Mouse (Mus musculus): ENCODE results near the gene Abi1. TPM values are rescaled to one million over a fixed set of nuclear protein-coding genes. Genes with fewer than 3 reads are reported as not detected.
"Not testable (repeated sequence)": the region's sequence is repeated elsewhere in the genome, so short reads cannot be mapped to it uniquely, and the experiment has no call there.

Abi1 gene
- total RNA-seq, 2 experiments from 2014 or later = 21.4 to 24.7 TPM

DNA sequence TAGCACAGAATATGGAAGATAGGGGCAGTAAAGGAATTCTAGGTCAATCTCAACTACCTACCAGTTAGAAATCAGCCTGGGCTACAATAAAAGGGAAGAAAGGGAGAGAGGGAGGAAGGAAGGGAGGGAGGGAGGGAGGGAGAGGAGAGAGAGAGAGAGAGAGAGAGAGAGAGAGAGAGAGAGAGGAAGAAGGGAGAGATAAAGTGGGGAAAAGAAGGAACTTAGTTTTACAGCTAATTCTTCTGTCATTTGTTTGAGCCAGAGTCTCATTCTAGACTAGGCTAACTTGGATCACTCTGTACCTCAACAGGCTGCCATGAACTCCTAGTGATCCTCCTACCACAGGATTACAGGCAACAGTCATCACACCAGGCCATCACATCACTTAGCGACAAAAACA lies 4.6 kb downstream of the Abi1 start:
- intact Hi-C loops (cut with DNase I) = loop anchor here (5.0 kb wide), 3 partner anchors 38 to 138 kb away; partner anchors contain the start of gene Pdss1
- no peak for DNase-seq

DNA sequence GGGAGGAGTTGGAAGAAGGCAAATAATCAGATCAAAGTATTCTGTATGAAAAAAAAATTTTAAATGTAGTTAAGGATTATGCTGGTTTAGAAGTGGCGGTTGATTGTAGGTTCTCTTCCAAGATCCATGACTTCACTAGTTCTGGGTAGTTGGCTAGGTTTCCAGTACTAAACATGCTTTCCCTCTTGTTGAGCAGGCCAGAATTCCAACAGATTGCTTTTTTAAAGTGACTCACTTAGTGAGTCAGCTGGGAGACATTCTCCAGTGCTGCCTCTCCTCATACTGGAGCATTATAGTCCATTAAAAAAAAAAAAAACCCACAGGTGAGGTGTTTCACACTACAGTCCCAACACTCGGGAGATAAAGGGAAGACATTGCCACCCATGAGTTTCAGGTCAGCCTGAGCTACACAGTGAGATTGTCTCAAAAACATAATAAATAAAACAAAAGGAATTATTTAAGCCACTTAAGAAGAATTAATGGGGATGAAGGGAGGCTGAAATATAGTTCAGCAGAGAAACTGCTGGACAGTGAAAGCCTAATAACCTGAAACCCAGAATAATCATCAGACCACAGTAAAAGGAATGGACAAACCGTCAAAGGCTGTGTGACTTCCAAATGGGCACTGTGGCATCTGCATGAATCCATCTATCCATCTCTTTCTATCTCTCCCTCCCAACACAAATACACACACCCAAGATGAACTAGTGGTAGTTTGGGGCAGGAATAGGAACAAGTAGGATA lies 5.2 kb downstream of the Abi1 start:
- no peak for DNase-seq
- intact Hi-C loops (cut with DNase I) = loop anchor here (5.0 kb wide), 3 partner anchors 38 to 138 kb away; partner anchors contain the start of gene Pdss1

DNA sequence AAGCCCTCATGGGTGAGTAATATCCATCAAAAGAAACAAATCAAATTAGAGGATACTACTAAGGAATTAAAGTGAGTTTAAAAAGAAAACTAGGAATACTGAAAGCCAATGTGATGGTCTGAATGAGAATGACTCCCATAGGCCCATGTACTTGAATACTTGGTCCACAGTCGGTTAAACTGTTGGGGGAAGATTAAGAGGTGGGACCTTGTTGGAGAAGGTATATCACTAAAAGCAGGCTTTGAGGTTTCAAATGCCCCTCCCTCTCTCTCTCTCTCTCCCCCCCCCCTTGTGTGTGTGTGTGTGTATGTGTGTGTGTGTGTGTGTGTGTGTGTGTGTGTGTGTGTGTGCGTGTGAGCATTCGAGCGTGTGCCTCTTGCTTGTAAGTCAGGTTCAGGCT lies 9.4 kb downstream of the Abi1 start:
- no peak for DNase-seq
- intact Hi-C loops (cut with DNase I) = no loop called here

DNA sequence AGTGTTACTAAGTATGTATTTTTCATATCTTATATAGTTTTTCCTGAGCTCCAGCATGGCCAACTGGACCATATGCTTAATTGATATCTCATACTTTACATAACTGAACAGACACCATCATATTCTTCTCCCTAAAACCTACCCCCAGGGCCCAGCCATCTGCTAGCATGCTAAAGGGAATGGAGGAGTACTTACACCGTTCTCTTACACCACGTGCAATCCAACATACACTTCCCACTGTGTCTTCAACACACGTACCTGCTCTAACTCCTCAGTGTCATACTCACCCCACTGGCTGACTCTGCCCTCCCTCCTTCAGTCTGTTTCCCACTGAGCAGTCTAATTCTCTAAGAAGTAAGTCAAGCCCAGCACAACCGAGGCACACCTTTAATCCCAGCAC lies 11.2 kb downstream of the Abi1 start:
- intact Hi-C loops (cut with DNase I) = no loop called here
- DNase-seq = no peak

DNA sequence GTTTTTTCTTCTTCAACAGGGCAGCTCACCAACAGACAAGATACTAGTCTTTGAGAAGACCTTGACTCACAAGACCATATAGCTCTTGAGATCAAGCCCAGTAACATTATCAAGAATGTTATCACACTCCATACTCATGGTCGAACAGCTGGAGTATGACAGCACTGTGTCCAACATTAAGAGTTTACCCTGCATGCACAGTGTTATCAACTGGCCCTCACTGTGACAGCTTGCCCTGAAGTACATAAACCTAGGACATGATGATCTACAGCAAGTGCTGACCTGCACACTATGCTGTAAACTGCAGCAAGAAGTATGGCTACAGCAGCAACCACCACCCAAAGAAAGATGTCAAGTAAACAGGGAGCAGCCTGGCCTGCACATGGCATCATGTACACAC lies 13.7 kb downstream of the Abi1 start:
- intact Hi-C loops (cut with DNase I) = no loop called here
- DNase-seq = no peak

DNA sequence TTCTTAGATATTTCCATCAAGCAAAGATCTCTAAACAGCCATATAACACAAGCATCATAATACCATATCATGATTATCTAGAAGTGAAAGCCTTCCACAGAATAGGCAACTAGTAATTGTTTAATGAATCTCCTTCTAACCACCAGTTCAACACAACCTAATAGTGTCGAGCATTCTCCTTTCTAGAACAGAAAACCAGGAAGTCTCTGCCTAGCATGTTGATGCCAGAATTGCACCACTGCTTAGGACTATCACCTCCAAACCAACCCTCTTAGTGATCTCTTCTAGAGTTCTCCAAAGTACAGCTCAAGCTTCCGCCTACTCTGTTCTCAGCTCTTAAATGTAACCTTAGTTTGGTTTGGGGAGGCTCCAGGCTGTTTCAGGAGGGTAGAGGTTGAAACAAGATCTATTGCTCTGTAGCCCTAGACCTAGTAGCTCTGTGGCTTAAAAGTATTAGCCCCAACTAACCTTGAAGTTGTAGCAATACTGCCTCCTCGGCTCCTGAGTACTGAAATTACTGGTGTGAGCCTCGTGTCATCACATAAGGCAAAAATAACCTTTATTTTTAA lies 16.2 kb downstream of the Abi1 start:
- no peak for DNase-seq
- intact Hi-C loops (cut with DNase I) = no loop called here

DNA sequence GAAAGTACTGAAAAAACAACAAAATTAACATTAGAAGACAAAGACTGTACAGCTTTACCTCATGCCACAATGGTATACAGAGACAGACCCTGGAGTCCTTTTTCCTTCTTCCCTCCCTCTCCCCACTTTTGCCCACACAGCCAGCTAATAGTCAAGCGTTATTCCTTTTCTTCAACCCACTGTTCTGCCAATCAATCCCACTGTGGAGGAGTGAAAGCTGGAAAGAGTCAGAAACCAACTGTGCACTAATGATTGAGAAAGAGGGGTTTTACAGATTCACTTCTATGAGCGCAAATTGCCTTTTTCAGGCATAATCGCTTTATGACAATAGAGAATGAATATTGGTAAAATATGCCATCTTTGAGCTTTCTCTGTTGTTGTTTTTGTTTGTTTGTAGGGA lies 17.0 kb downstream of the Abi1 start:
- no peak for DNase-seq
- intact Hi-C loops (cut with DNase I) = no loop called here

DNA sequence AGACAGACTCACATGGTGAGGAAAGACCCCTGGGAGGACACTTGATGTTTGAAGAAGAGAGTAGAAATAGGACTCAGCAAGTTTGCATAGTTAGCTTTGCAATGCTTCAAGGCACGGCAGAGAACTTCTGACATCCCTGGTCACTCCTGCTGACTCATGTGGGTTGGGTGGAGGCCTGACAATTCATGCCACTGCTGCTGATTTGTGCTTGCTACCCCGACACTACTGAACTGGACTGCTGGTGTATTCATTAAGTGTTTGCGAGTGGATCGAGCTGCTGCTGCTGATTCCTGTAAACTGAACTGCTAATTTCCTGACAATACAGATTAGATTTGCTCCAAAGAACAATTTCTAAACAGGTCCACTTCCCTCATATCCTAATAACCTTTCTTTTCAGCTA lies 18.3 kb downstream of the Abi1 start:
- intact Hi-C loops (cut with DNase I) = no loop called here
- DNase-seq = peak; percentile 41 to 52

DNA sequence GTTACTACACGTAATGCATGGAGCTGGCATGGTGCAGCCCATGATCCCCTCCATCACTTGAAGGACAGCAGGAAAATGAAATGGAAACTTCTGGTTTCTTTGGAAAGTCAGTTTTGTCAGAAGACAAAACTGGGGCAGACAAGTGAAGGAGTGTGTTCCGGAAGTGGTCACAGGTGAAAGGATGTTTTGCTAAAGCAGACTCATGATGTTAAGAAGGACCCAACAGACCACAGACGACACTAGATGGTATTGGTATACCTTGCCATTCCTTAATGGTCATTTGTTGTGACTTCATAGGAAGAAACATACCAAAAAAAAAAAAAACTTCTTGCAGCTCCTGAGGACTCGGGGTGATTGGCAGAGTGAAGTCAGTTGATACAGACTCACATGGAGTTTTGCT lies 18.7 kb downstream of the Abi1 start:
- DNase-seq = no peak
- intact Hi-C loops (cut with DNase I) = no loop called here

DNA sequence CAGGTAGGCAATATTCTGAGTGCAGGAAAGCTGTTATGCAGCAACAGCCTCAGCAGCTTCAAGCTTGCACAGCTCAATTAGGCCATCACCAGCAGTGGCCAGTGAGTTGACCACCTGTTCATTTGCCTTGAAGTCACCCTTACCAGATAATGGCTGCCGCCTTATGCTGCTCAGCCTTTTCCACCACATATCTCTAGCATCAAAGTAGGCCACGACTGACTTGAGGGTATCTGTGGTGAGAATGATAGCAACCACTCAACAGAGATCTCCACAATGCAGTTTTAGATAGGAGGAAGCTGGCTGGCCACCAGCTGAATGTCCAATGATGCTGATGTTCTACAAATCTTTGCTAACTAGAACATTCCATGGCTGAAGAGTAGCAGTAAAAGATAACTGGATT lies 20.9 kb downstream of the Abi1 start:
- intact Hi-C loops (cut with DNase I) = no loop called here
- DNase-seq = no peak

DNA sequence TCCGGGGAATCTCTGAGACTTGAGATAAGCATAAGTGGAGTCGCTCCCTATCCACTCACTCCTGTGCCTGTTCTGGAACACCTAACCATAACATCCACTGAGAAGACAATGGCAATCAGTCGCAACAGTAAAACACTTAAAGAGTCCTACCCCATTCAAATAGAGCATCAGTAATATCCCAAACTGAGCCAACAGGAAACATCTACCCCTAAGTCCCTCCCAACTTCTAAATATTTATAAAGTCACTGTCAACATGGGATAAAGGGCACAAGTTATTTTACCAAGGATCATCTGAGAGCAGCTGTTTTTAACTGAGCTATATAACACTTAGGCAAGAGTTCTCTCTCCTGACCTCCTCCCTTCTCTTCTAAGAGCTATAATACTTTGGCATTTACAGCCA lies 23.9 kb downstream of the Abi1 start:
- no peak for DNase-seq
- intact Hi-C loops (cut with DNase I) = no loop called here

DNA sequence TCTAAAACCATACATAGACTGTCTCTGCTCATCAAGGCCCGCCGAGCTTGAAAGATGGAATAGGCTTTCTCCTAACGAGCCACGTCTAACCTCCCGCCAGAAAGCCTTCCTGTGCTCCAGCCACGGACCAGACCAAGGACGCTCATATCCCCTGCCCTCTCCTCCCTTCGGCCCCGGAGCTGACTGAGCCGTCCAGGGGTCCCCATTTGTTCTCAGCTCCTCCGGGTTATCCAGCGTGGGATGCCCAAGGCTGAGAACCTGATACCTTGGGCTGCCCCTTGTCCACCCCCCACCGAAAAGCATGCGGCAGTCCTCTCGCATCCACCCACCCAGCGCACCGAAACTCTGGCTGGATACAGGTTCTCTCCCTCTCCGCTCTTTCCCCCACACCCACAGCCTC lies 24.7 kb downstream of the Abi1 start:
- intact Hi-C loops (cut with DNase I) = no loop called here
- DNase-seq = no peak

DNA sequence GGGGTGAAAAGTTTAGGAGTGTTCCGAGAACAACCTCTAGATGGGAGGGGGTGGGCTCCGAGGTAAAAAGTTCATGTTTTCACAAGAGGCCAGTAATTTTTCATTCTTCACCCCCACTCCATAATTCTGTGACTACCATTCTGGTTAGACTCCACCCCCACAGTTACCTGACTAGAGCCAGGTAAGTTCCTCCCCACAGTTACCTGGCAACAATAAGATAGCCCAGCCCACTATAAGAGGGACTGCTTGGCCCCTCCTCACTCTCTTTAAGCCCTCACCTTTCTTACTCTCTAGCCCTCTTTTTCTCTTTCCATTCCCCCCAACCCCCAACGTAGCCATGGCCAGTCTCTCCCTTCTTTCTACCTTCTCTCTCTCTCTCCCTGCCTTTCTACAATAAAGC lies 25.1 kb downstream of the Abi1 start:
- intact Hi-C loops (cut with DNase I); DNase-seq: not testable (repeated sequence)

DNA sequence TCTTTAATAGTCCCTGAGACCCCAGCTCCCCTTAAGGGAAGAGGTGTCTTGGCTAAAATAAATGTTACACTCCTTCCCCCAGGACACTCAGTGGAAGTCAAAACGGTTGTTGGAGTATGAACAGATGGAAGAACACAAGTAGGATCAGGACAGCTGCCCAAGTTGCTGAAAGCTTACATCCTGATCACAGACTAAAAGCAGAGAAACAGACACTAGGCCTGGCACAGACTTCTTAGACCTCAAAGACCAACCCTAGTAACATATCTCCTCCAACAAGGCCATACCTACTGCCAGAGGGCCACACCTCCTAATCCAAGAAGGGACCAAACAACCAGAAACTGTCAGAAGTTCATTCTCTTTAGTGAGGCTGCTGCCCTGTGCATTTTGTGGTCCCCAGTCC lies 31.8 kb downstream of the Abi1 start:
- intact Hi-C loops (cut with DNase I) = no loop called here
- no peak for DNase-seq

DNA sequence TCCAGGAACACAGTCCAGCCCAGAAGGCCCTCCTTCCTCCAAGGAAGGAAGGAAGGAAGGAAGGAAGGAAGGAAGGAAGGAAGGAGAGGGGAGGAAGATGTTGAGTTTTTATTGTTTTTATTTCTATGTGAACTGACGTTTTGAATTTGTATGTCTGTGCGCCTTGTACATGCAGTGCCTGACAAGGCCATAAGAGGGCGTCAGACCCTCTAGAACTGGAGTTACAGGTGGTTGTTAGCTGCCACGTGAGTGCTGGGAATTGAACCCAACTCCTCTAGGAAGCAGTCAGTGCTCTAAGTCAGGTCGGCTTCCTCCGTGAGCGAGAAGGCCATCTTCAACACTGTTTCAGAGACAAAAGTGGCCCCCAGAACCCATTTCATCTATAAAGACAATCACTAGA lies 32.5 kb downstream of the Abi1 start:
- intact Hi-C loops (cut with DNase I) = no loop called here
- no peak for DNase-seq

DNA sequence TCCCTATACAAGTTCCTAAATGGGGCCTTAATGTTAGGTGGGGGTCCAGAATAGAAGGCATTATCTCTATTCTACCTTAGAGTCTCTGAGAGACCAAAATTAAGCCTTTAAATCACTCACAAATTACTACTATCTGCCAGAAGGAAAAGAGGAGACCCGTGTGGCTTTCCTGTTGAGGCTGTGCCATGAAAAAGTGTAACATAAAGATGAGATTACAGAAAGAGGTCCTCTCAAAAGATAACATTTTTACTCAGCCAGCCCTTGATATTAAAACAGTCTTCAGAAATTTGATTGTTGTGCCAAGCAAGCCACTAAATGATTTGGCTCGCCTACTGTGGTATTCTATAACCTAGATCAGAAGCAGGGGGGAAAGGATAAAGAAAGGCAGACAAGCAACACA lies 32.9 kb downstream of the Abi1 start:
- intact Hi-C loops (cut with DNase I) = no loop called here
- DNase-seq = no peak

DNA sequence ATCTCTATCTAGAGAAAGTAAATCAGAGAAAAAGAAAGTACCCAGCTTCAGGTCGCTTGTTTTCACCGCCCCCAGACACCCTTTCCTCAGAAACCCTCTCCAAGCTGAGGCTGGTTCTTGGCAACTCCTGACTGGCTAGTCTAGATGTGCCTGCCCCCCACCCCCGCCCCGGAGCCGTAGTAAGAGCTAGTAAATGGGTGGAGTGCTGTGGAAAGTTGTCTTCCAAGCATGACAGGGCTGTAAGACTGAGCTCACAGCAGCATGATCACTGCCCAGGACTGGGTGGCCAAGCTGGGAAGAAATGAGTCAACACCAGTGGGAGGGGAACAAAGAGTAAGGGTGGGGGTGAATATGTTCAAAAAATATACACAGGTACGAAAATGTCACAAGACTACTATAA lies 33.8 kb downstream of the Abi1 start:
- intact Hi-C loops (cut with DNase I) = no loop called here
- DNase-seq = peak in 1 of 2 experiments; percentile 26

DNA sequence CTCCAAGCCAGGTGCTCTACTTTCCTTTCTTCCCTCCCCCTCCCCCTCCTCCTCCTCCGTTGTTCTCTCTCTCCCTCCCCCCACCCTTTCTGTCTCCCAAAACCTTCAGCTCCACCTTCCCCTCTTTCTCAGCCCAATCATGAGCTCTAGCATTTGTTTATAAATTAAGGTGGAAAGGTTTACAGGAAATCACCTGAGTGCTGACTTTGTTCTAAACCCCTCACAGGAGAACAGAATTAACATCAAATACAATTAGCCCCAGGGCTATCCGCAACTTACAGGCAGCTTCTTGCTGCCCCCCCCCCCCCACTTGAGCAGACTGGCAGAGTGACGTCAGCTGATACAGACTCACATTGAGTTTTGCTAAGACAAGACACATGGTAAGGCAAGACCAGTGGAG lies 37.4 kb downstream of the Abi1 start:
- no peak for DNase-seq
- intact Hi-C loops (cut with DNase I) = no loop called here

DNA sequence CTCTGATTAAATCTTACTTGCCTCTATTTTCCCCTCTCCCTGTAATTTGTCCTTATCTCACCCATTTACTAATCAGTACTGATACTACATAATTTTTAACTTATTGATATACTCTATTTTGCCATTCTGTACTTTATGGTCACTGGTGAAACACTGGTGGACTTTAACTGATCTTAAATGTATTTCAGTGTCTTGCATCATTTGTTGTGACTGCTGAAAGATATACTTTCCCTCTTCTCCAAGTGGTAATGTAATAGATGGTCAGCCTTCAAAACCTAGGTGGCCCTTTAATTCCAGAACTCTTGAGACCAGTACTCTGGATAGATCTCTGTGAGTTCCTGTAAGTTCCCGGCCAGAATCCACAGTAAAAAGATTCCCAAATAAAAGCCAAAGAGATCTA lies 40.4 kb downstream of the Abi1 start:
- intact Hi-C loops (cut with DNase I) = loop anchor here (5.0 kb wide), 1 partner anchor 38 kb away; no protein-coding TSS in a partner anchor
- DNase-seq = no peak

DNA sequence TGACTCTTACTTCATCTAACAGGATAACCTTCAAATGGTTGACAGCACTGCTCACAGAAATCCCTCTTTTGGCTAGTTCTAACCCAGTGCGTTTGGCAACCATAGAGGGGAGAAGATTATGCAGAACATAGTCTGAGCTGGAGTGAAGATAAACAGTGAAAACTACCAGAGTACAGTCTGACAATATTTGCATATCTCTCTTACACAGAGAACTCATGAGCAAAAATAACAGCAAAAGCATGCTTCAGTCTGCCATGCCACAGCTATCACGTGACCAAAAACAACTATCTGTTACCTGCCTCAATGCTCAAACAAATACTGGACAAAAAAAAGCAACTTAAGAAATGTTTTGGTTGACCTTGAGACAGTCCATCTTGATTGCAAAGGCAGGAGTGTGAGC lies 41.2 kb downstream of the Abi1 start:
- DNase-seq = no peak
- intact Hi-C loops (cut with DNase I) = loop anchor here (5.0 kb wide), 1 partner anchor 38 kb away; no protein-coding TSS in a partner anchor

DNA sequence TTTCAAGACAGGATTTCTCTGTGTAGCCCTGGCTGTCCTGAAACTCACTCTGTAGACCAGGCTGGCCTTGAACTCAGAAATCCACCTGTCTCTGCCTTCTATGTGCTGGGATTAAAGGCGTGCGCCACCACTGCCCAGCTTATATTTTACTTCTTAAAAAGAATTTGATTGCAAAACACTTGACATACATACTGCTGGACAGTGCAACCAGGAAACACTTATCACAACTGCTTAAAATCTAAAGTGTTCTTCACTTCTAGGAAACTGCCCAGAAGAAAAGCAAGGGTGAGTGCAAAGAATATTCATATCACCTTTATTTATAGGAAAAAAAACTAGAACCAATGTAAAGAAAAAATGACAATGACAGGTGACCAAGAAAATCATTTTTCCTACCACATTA lies 42.0 kb downstream of the Abi1 start:
- DNase-seq = no peak
- intact Hi-C loops (cut with DNase I) = loop anchor here (5.0 kb wide), 1 partner anchor 39 kb away; no protein-coding TSS in a partner anchor

DNA sequence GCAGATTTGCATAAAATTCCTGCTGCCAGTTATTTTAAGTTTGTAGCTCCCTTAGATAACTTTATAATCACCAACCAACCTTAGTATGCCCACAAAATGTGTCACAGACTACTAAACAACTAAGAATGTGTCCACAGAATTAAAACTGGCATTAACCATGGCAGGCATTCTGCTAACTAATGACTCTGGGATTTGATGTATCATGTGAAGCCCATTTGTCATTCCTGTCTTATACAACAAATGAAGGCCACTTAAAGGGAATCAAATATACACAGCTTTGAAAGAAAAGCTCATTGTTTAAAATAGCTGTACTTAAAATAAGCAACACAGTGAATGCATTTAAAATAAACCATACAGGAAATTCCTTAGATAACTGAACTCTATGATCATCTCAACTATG lies 44.0 kb downstream of the Abi1 start:
- no peak for DNase-seq
- intact Hi-C loops (cut with DNase I) = loop anchor here (5.0 kb wide), 1 partner anchor 41 kb away; no protein-coding TSS in a partner anchor
